Mouse (Mus musculus) liver, postnatal 0 days (tissue): Measurements from ENCODE around the gene Oxt.

Source experiments
- CTCF ChIP-seq: sonication (generic); IDR thresholded peaks from 2 replicates; pipeline ENCODE4 v1.5.1; 2016; ENCODE audit warnings: antibody characterized with exemption, low read depth
- EP300 ChIP-seq: IDR thresholded peaks from 2 replicates; pipeline ENCODE4 v1.6.1; 2016; ENCODE audit warnings: antibody characterized with exemption, low read depth, mild to moderate bottlenecking

DNA sequence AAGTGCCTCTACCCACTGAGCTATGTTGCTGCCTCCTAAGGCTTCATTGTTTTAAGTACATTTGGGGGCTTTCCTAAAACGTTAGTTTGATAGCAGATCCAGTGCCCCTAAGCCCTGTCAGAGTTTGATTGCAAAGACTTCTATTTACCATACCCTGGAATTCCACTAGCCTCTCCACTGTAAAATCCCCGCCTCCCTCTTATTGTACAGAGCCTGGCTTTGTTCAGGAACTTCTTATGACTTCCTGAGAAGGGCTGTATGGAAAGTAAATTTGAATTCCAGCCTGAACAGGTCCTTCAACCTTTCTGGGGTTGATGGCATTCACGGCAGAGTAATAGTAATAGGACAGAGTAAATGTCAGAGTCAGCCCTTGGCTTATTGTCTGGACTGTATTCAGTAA lies 39.1 kb upstream of the Oxt start:
- TF ChIP-seq CTCF (no peak), EP300 (no peak)
